Mouse (Mus musculus): Measurements from ENCODE around the gene Arhgap18. TPM values are rescaled to one million over a fixed set of nuclear protein-coding genes. Genes with fewer than 3 reads are reported as not detected.
"Not testable (repeated sequence)": the region's sequence is repeated elsewhere in the genome, so short reads cannot be mapped to it uniquely, and the experiment has no call there.

Gene Arhgap18
- total RNA-seq, 4 experiments from 2014 or later: 34.3 to 52.6 (median 40.5) TPM

DNA sequence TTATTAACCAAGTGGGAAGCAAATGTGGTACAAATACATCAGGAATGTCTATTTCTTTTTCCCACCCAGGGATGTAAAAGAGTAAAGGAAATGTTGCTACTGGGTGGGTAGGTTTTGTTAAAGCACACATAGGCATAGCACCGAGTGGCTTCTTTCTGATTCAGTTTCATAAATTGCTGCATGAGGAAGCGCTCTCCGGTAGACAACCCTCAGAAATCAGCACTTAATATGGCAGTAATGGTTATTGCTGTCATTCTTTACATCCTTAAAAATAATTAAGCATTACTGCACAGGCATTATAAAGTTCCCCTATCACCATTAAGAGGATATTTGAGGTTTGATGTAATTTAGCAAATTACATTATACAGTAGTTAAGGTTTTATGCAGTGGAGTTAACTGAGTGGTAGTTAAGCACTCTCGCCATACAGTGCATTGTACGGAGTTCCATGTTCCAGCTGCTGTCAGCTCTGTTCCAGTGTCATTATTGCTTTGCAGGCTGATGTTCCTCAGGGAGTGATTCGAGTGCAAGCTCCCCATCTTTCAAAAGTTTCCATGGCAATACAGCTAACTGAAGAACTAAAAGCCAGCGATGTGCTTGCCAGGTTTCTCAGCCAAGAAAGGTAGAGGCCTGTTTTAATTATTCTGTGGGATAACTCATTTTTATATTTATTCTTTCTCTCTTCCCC, 159.0 kb downstream of the Arhgap18 start:
- DNase-seq: no peak

DNA sequence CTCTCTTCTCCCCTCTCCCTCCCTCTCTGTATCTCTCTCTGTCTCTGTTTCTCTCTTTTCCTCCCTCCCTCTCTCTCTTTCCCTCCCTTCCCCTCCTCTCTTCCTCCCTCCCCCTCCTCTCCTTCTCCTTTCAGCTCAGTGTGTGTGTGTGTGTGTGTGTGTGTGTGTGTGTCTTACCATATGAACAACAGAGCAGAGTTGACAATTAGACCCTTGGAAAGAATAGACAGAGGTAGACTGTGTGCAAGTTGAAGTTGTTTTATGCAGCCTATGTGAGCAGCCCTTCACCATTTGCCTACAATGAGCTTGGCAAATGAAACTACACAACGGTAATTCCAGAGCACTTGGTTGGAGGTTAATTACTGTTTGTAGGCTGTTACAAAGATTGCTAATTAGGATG, 159.6 kb downstream of the Arhgap18 start:
- DNase-seq: no peak

DNA sequence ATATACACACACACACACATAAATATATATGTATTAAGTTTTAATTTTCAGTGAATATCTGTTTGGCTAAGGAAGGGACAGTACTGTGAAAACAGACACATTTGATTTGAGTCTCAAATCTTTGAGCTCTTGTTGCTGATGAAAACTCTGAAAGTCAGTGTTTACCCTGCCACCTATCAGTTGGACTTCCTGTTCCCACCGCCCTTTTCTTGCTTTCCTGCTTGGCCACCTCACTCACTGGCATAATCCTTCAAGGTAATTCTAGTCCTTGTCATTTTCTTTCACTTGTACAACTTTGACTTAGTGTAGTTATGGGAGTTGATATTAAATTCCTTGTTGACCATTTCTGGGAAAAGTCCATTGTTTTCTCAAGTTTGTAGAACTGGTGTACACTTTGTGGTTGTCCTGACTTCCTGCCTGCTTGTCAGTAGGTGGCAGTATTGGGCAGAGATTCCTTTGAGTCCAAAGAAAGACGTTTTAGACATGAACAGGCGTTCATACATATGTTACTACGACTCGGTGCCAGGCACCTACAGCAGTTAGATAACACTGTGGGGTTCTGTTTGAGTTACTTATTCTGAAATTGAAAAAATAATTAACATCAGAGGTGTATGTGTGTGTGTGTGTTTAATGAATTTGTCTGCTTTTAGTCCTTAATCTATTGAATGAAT, 166.2 kb downstream of the Arhgap18 start:
- no peak for DNase-seq

GRCm38 (mm10) chr10:26920383-26920979, 167.3 kb downstream of the Arhgap18 start:
- DNase-seq: no peak

DNA sequence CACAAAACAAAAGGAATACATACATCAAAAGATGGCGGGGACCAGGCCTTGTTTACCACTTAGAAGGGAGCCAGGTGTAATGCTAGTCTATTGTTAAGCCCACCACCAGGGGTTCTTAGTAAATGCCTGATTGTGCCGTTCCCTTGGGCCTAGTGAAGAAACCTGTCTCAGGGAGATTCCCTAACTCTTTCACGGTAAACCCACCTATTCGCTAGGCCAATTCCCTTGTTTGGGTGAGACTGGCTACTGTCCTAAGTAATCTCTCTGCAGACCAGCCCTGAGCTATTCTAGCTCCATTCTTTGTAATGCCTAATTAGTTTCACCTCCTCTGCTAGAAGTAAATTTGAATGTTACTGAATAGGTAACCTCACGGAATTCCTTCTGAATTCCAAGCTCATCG, 182.8 kb downstream of the Arhgap18 start:
- DNase-seq: not testable (repeated sequence)

DNA sequence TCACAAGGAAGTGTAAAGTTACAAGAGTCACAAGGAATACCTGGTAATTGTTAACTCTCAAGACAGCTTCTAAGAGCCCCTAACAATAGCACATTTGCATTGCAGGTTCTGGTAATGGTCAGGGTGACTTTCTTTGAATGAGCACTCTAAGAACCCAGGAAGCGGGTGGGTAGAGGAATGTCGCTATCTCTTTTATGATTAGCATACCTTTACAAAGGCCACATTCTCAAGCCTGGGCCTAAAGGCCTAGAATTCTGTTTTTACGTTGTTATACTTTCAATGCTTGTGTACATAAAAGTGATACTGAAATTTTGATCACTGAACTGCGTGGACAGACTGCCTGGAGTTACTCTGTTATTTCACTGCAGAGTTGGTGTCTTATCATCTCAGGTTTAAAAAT, 185.2 kb downstream of the Arhgap18 start:
- not testable (repeated sequence) for DNase-seq

- no peak for DNase-seq
Observed at GRCm38 (mm10) chr10:26939549-26939948, 186.3 kb downstream of the Arhgap18 start.

DNA sequence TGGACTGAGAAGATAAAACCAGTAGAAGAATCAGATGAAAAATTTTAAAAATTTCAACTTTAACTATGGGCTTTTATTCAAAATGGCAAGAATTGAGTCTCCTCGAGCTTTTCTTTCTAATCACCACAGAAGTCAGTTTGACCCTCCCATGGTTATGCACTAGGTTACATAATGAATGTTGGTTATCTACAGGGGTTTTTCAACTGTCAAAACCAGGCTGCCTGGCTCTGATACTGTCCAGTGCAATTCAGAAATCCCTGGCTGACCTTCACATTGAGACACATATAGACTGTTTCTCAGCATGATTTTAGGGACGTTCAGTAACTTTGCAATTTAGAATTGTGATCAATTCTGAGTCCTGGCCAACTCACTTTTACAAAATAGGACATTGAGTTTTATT, 195.1 kb downstream of the Arhgap18 start:
- DNase-seq: no peak

DNA sequence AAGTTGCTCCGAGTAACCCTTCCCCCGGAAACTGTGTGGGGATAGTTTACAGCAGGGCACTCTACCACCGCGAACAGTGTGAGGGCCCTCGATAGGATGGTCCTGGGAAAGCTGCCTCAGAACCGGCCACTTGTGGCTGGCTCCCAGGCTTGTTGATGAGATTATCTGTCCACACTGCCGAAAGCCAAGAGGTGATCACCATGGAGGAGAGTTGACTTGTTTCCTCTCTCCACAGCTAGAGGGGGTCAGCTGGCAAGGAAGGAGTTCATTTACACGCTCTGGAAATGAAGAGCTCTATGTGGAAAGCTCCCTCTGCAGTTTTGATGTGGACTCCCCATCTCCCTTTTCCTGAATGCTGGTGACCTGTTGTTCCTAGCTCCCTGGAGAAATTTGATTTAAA, 196.4 kb downstream of the Arhgap18 start:
- no peak for DNase-seq

- DNase-seq: no peak
Observed at GRCm38 (mm10) chr10:26950448-26950847, 197.2 kb downstream of the Arhgap18 start.

DNA sequence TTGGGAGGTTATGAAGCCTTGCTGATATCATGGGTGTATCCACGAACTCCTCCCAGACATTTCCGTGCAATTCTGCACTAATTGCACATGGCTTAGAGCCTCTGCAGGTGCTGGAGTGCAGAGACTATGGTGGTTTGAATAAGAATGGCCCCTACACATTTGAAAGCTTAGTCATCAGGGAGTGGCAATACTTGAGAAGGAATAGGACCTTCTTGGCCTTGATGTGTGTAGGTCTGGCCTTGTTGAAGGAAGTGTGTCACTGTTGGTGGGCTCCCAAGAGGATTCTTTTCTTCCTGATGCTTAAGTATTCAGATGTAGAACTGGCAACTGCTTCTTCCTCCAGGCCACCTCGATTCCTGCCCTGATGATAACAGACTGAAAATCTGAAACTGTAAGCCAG, 205.3 kb downstream of the Arhgap18 start:
- no peak for DNase-seq
